Mouse (Mus musculus) megakaryocyte progenitor cell, adult 5-6 weeks (primary cell): ENCODE results near the gene Sirpb1a. TPM values are rescaled to one million over a fixed set of nuclear protein-coding genes. Genes with fewer than 3 reads are reported as not detected.
"Not testable (repeated sequence)": the region's sequence is repeated elsewhere in the genome, so short reads cannot be mapped to it uniquely, and the experiment has no call there.

Source experiments
- ATAC-seq: replicated peaks from 2 replicates; pipeline ENCODE4 v1.8.0; 2016; ENCODE audit warnings: mild to moderate bottlenecking, moderate TSS enrichment, inconsistent platforms; ENCODE audit not compliant: poor library complexity
- total RNA-seq, 2 experiments: library from RNA; stranded (forward) in 1 of 2; stranded (reverse) in 1 of 2; fragments of 157-497, 149-512 nt in 1 of 2; fragments of 200-1000 nt in 1 of 2; gene quantifications; 2 replicates each; pipeline versions ENCODE4 v1.2.3 to v1.2.4; 2015 to 2017

The Sirpb1a gene
- total RNA-seq (2015) = 0.61 and 1.6 TPM in 2 replicates
- total RNA-seq (2017) = 0.50 TPM in 1 of 2 replicates, not detected in the other

DNA sequence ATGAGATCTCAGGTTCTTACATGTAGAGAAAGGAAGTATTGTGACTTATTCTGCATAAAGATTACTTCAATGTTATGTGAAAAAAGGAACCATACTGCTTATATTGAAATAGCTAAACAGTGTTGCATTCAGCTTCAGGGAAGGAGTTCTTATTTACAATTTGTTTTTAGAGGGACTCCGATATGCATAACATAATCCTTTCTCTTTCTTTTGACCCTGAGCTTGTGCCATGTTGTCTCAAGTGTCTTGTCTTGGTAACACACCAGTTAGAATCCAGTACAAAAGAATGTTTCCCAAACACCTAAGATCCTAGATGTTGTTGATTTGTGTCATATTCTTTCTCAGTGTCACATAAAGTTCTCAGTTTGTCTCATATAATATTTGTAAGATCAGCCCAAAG lies at the start of gene Sirpb1a:
Sirpb1a (minus strand) TSS at position 74 of the 400 bp plus-strand sequence.
- ATAC-seq = 0 out of 2 replicates have a peak, but pooled peaks have one; percentile 13

- peak; percentile 57 for ATAC-seq
Measured at GRCm38 (mm10) chr3:15474831-15475230, 48.5 kb upstream of the Sirpb1a start.

GRCm38 (mm10) chr3:15470158-15470557 lies 43.8 kb upstream of the Sirpb1a start:
- ATAC-seq = peak; percentile 42

DNA sequence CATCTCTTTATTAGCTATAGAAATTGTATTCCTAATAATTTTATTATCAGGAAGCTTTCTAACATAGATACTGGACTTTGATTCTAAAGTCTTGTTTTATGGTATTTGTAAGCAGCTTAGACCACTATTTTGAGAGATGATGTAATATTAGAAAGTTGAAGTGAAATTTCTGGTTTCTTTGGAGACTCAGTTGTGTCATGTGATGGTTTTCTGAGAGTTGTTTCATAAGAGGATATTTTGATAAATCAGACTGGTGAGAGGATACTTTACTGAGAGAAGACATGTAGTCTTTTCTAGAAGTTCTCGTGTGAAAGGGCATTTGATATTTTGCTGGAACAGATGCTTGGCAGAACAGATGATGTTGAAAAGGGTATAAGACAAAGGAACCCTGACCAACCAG lies 17.6 kb upstream of the Sirpb1a start:
- ATAC-seq = peak; percentile 69

DNA sequence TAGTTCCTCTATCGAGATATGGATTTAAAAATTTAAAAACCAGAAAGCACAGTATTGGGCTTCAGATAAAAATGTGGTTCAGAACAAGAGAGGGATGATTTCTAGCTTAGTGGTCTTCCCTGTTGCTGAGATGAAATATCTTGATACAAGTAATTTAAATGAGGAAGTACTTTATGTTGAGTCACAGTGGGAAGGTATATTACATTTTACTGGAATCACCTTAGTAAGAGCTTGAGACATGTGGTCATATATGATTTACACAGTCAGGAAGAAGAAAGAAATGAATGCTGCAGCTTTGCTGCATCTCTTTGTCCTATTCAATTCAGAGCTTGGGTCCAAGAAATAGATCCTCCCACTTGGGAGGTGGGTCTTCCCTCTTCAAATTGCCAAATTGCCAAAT lies 13.5 kb upstream of the Sirpb1a start:
- ATAC-seq = peak; percentile 85

- peak; percentile 100 for ATAC-seq
Measured at GRCm38 (mm10) chr3:15427917-15428316, 1.6 kb upstream of the Sirpb1a start.

DNA sequence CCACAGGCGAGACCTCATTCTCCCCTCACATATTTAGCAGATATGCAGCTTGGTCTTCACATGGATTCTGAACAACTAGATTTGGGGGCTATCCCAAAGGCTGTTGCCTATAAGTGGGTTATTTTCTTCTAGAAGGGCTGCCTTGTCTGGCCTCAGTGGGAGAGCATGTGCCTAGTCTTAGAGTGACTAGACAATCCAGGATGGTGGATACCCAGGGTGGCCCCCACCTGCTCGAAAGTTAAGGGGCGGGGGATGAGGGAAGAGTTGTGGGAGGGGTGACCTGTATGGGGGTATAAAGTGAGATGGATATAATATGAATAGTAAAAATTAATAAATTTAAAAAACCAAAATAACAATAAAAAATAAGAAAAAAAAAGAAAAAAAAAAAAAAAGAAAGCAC lies 70.6 kb downstream of the Sirpb1a start:
- ATAC-seq = not testable (repeated sequence)

DNA sequence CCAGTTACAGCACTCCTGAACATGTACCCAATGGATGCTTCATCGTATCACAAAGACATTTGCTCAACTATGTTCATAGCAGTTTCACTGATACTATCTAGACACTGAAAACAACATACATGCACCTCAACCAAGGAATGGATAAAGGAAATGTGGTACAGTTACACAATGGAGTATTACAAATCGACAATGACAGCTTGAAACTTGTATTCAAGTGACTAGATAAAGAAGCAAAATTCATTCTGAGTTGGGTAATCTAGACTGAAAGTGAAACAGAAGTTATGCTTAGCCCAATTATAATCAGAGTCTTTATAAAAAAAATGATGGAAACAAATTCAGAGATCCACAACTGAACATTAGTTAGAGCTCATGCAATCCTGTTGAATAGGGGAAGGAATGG lies 76.0 kb downstream of the Sirpb1a start:
- ATAC-seq = peak; percentile 66

DNA sequence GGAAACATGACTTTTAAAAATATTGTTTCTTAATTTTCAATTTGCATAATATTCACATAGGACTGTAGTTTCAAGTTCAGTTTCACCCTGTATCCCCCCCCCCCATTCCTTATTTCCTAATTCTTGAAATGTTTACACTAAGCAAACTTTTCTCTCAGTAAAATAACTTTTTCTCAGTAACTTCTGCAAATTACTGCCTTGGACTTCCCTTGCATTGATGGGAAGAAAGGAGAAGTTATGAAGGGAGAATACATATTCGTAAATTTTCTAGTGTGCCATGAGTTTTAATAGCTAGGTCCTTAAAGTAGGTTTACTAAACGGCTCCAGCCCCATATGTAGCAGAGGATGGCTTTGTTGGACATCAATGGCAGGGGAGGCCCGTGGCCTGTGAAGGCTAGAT lies 80.7 kb downstream of the Sirpb1a start:
- peak; percentile 79 for ATAC-seq

DNA sequence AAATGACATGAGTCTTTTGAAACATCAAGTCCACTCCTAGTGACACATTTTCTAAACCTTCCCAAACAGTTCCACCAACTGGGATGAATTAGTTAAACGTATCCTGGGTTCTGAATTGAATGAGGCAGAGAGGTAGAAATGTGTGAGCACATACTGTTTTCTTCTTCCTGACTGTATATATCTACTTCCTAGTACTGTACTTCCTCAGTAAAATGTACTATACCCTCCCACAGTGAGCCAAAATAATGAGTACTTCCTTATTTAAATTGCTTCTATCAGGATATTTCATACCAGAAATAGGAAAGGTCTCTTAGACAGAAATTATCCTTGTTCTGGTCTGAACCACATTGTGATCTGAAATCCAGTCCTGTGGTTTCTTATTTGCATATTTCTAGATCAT lies 86.0 kb downstream of the Sirpb1a start:
- ATAC-seq = peak; percentile 46

- no peak for ATAC-seq
Measured at GRCm38 (mm10) chr3:15334182-15334581, 92.1 kb downstream of the Sirpb1a start.

DNA sequence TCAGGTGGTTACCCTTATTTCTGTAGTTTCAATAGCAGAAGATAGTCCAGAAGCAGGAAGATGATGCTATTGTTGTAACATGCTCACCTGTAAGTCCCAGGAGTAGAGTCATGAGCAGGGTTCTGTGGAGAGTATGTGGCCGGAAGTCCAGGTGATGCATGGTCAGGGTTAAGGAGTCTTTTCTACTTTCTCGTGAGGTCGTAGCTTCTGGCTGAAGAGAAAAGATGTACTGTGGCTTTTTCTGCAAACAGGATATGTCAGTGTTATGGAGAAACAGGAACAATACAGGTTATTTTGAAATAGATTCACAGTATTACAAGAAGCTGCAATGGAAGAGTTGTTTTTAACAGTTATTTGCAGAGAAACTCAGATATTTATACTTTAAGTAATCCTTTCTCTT lies 94.3 kb downstream of the Sirpb1a start, which contains the start of gene Gm9733:
Gm9733 (minus strand) TSS at position 240 of the 400 bp plus-strand sequence.
- peak; percentile 78 for ATAC-seq

DNA sequence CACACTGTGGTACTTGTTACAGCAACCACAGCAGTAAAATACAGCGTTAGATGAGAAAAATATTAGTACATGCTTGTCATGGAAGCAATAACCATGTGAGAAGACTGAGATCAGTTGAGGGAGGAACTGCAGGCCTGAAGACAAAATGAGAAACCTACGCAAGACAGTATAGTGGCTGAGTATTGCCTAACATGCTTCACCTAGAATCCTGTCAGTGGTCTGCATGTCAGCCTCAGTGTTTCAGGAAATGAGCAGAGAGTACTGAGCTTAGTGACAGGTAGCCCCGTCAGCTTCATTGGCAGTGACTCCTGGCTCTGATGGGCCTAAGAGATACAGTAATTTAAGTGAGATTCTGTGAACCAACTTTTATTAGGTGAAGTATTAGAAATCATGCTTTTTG lies 94.8 kb downstream of the Sirpb1a start:
- ATAC-seq = peak; percentile 90

- ATAC-seq = no peak
Measured at GRCm38 (mm10) chr3:15329549-15329948, 96.8 kb downstream of the Sirpb1a start.

Other genes with a start within 250 kb of the Sirpb1a start
- 7.0 and 8.2 TPM in 2 replicates for gene Gm9733, start 94.2 kb downstream of the Sirpb1a start, total RNA-seq (2015)
- gene Gm9733, start 94.2 kb downstream of the Sirpb1a start, total RNA-seq (2017) = 8.3 and 12.4 TPM in 2 replicates
- gene Sirpb1b, start 148.5 kb upstream of the Sirpb1a start, total RNA-seq (2015) = 0.42 and 1.5 TPM in 2 replicates
- gene Sirpb1b, start 148.5 kb upstream of the Sirpb1a start, total RNA-seq (2017) = 0.30 and 0.79 TPM in 2 replicates